Mouse (Mus musculus) kidney, postnatal 10 days (tissue): ENCODE measurements at regions not wholly inside any gene's neighbourhood (a gene's known extent, or its start where the extent isn't known, plus 50 kb on each side); places are given as distances from the start of the nearest gene placed in this dataset.
A peak's percentile ranks its signal among the peaks of the same experiment; 100 is the strongest.

Experiments
- DNase-seq: peaks from one replicate; pipeline ENCODE4 v3.0.0; 2021; ENCODE audit warnings: mixed read lengths

GRCm38 (mm10) chr13:72809226-72809625 lies 180.6 kb downstream of the Irx2 start:
- no peak for DNase-seq

- no peak for DNase-seq
Observed at GRCm38 (mm10) chr13:72810626-72811025, 182.0 kb downstream of the Irx2 start.

GRCm38 (mm10) chr13:72814616-72815015 lies 186.0 kb downstream of the Irx2 start:
- no peak for DNase-seq

DNA sequence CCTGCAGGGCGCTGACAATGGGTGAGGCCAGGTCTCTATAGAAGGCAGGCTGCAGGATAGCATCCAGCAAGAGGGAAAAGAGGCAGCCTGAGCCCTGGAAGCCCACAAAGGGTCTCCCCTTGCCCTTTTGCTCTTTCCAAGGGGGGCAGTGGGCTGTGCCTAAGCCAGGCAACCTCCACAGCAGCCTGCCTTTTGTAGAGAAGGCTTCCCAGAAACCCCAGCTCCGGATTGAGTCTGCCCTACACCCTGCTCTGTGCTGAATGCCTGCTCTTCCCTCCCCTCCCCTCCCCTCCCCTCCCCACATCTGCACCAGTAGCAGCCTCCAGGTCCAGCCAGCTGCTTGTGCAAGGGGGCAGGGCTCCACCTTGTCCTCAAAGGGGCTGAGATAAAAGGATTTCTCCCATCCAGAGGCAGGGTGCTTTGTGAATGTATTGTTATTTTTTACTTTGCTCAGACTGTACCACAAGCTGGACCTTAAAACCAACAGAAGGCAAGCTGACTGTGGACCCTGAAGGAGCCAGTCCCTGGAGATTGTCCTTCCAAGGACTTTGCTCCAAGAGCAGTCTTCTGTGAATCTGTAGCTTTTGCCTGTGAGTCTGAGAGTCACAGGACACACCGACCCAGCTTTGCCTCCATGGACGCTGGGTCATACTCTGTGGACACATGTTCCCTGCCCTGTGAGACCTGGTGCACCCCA lies 186.8 kb downstream of the Irx2 start:
- DNase-seq: no peak

DNA sequence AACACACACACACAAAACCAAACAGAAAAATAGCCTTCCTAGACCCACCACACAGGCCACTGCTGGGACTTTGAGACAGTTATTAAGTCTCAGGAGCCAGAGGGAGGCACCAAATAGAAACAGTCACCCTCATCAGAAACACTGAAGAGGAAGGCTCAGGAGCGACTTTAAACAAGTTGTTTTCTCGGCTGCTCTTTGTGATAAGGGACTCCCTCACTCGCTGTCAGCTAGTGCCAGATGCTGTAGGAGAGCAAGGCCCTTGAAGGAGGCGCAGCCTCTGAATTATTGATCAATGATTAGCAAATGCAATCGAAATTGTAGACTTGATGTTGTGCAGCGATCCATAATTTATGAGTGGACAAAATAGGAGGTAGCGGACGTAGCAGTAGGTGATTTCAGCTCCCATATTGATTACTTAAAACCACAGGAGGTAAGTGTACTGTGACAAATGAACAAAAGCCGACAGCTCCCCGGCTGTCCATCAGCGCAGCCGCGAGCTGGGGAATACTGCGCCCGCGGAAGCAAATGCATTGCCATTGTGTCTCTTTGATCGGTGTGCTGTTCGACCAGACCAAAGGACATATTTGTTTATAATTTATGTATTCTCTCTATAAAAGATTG lies 187.4 kb downstream of the Irx2 start:
- DNase-seq: no peak

DNA sequence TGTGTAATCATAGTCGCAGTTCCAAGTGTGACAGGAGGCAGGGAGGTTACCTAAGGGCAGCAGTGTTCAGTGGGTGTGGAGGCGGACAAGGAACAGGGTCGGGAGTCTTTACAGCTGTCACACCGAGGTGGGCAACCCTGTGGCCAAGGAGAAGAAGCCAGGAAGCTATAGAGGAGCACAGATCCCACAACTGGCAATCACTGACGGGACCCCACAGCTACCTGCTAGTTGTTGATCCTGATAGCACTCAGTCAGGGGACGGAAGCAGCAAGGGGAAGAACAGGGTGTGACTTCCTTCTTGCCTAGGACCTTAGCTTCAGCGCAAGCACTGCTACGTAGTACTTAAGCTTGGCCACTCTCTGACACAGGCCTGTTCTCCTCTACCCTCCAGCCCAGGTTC lies 188.2 kb downstream of the Irx2 start:
- DNase-seq: no peak

- DNase-seq: no peak
Observed at GRCm38 (mm10) chr13:72817521-72817920, 188.9 kb downstream of the Irx2 start.

- DNase-seq: no peak
Observed at GRCm38 (mm10) chr13:72817930-72818329, 189.3 kb downstream of the Irx2 start.

GRCm38 (mm10) chr13:72826613-72827012 lies 198.0 kb downstream of the Irx2 start:
- DNase-seq: no peak

DNA sequence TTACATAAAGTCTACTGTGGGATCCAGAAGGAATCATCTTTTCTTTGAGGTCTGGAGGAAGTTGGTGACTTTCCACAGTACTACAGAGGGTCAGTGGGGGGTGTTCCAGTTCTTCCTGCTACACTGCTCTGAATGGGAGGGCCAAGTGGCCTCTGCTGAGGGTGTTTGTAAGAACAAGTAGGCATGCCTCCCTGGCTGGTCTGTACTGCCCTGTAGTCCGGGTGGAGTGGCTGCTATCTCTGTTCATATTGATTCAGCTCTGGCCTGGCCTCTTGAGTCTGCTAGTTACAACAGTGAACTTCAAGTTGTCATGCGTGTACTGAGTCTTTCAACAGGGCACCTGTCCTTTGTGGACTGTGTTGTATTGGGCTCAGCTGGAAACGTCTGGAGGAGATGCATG lies 200.7 kb downstream of the Irx2 start:
- no peak for DNase-seq

- DNase-seq: no peak
Observed at GRCm38 (mm10) chr13:72833326-72833725, 204.7 kb downstream of the Irx2 start.

- no peak for DNase-seq
Observed at GRCm38 (mm10) chr13:72837016-72837415, 208.4 kb downstream of the Irx2 start.

- peak; percentile 13 for DNase-seq
Observed at GRCm38 (mm10) chr13:72848097-72848496, 219.5 kb downstream of the Irx2 start.

- no peak for DNase-seq
Observed at GRCm38 (mm10) chr13:72849841-72850240, 221.2 kb downstream of the Irx2 start.

DNA sequence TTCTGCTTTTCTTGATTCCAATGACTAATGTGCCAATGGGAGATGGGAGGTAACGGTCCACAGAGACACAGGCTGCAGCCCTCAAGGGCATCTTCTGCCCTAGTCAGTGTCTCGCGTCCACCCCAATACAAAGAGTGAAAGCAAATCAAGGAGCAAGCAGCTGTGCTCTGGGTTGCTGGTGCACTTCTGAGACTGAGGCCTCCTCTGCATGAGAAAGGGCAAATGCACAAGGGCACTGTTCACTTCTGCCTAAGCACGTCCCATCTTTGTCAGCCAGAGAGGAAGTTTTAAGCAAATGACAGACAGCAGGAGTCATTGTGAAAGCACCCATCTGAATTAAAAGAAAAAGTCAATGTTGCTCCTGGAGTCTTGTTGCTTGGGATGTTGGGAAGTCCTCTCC lies 224.3 kb downstream of the Irx2 start:
- no peak for DNase-seq

- no peak for DNase-seq
Observed at GRCm38 (mm10) chr13:72875921-72876320, 247.3 kb downstream of the Irx2 start.

DNA sequence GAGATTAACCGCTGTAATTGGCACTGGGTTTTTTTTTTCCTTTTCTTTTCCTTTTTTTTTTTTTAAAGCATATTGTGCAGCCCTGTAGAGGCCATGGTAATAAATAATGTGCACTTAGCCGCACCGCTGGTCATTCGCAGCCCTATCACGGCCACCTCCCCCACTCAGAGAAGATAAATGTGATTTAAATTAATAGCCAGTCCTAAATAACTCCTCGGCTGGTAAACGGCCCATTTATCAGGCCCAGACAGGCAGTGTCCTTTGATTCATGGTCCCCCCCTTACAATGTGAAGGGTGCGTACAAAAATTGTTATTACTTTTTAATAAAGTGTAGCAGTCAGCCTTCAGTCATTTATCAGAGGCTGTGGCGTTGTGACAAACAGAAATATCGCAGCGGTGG lies 266.4 kb downstream of the Irx2 start:
- no peak for DNase-seq

- DNase-seq: peak; percentile 68
Observed at GRCm38 (mm10) chr13:72902576-72902975, 274.0 kb downstream of the Irx2 start.

DNA sequence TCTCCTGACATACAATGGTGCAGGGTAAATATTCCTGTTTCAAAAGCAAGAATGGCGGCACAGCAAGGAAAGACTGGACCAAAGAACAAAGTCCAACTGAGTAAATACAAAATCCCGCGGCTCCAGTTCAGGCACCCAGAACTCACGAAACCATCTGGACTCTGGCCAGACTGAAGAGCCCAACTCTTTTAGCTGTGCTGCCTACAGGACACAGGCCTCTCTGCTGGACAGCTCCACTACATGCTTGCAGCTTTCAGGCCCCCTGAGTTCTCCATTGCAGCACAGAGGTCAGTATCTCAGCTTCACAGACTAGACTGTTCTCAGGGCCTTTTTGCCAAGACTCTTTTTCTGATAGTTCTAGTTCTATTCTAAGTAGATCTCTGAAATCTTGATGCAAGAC lies 290.3 kb downstream of the Irx2 start:
- DNase-seq: peak; percentile 15

DNA sequence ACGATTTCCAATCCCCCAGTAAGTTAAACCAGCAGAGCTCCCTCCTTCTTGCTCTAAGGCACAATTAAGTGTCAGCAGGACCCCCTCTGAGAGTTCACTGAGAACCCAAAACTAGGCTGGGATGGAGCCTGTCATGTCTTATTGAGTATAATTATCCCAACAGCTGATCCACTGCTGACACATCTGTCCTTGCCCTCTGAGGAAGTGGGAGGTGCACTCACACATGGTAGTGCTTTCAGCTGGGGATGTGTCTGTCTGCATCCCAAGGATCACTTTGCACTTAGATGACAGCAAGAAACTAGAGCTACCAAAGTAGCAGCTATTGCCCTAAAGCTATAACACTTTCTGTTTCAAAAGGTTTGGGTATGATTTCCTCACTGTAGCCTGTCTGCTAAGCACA lies 291.7 kb downstream of the Irx2 start:
- no peak for DNase-seq

DNA sequence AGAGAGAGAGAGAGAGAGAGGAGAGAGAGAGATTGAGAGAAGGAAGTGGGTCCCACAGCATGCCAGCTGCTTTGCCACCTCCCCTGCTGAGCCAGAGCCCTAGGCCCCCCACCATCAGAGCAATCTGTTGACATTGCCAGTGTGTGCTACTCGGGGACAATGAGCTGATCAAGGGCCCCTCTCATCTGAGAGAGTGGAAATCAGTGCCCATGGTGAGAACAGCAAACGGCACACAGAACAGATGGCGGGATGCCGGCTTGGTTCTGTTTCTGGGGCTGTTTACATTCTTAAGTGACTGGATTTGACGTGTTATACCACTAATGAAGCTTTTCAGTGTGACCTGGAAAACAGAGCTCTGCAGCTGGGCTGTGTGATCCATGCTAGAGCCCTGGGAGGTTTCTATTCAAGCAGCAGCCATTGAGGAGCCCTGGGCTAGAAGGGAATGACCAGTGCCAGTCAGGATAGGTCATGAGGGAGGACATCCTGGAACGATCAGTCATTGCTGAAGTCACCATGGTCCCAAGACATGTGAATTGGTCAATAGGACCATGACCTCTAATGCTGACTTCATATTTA lies 296.0 kb downstream of the Irx2 start:
- no peak for DNase-seq

- DNase-seq: no peak
Observed at GRCm38 (mm10) chr13:72937246-72937645, 308.6 kb downstream of the Irx2 start.

DNA sequence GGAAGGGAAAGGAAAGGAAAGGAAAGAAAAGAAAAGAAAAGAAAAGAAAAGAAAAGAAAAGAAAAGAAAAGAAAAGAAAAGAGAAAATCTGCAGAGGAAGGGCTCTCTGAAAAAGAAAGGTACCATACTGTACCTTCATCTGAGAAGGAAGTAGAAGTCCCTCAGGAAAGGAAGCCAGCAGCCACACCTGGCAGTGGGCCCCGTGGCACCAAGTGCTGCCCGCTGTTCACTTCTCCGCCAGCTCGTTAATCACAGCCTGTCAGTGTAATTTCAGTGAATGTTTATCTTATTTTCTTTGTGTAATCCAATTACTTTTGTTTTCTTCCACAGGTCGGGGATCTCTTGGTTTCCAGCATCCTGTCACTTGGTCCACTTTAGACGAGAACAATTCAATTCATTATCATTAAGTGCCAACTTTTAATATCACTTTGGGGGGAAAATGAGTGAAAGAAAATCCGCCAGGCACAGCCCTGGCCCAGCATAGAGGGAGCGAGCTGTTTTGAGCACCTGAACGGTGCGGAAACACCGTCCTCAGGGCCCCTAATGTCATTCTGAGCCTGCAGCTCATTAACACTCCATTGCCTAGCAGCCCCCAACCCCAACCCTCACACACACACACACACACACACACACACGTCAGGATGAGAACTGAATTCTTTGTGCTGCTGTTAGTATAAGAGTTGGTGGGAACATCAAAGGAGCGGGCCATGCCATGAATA lies 309.7 kb downstream of the Irx2 start:
- DNase-seq: no peak
